15 mouse cellular contexts compared by ENCODE assay signal in genomic region chr10:122090472-122090871, GRCm38 (mm10).
"Had no signal": no experiment of that assay in that cellular context is flagged by ENCODE, and none has a peak within 500 bp of the region (broad histone marks: within the 10 kb centered on the region; RNA-seq: fewer than 3 reads in every experiment).

No protein-coding gene starts in this region.

- DNase-seq: kidney, adult 18-20 months; kidney, postnatal 36 days; liver; liver, embryonic 13.5 days; liver, postnatal 0 days; retina, postnatal 1 day; right cerebral cortex, postnatal 4 days; spleen, adult 18-20 months; thymus, adult 2 months; thymus, postnatal 25 days had no signal

- H3K27me3 ChIP-seq: limb, embryonic 12.5 days; liver, embryonic 13.5 days; midbrain, embryonic 12.5 days; neural tube, embryonic 13.5 days had no signal

- H3K27ac ChIP-seq: limb, embryonic 12.5 days; liver, embryonic 13.5 days; macrophage; midbrain, embryonic 12.5 days; neural tube, embryonic 13.5 days had no signal

- H3K4me3 ChIP-seq: limb, embryonic 12.5 days; liver, embryonic 13.5 days; midbrain, embryonic 12.5 days; neural tube, embryonic 13.5 days had no signal

- H3K4me1 ChIP-seq: liver, embryonic 13.5 days had no signal

- ATAC-seq: liver, postnatal 0 days; midbrain, embryonic 16.5 days had no signal

- H3K9ac ChIP-seq: limb, embryonic 12.5 days; liver, embryonic 13.5 days; liver, postnatal 0 days; midbrain, embryonic 12.5 days; neural tube, embryonic 13.5 days had no signal

- H3K4me2 ChIP-seq: limb, embryonic 12.5 days; liver, embryonic 13.5 days; midbrain, embryonic 12.5 days; neural tube, embryonic 13.5 days had no signal
